Mouse (Mus musculus) liver, embryonic 14.5 days (tissue): ENCODE data around the gene Piezo1. TPM values are rescaled to one million over a fixed set of nuclear protein-coding genes. Genes with fewer than 3 reads are reported as not detected.
A peak's percentile ranks its signal among the peaks of the same experiment; 100 is the strongest.

Experiments used
- ATAC-seq: fragments of 200-750 bp; cut with Nextera tagmentation; 2 replicates; pipeline ENCODE4 v1.8.0; 2017; ENCODE audit warnings: moderate number of reproducible peaks, mild to moderate bottlenecking, moderate library complexity; ENCODE audit not compliant: insufficient read depth
- DNase-seq, 3 experiments: peaks; one replicate each; pipeline ENCODE4 v3.0.0-alpha.2; 2012 to 2013; ENCODE audit warnings: low read depth in 3 of 3, low spot score in 3 of 3
- H3K27ac ChIP-seq: fragments of 300-500 bp; sonication (generic); 2 replicates; pipeline ENCODE4 v1.5.1; 2014; ENCODE audit warnings: moderate library complexity, mild to moderate bottlenecking, control low read depth, inconsistent platforms
- H3K27me3 ChIP-seq: fragments of 300-500 bp; sonication (generic); 2 replicates; pipeline ENCODE4 v1.6.1; 2014; ENCODE audit warnings: mild to moderate bottlenecking, low read length, moderate library complexity; ENCODE audit not compliant: control insufficient read depth, insufficient read depth
- H3K36me3 ChIP-seq: fragments of 300-500 bp; sonication (generic); replicated peaks from 2 replicates; pipeline ENCODE4 v1.6.1; 2014; ENCODE audit warnings: low read depth; ENCODE audit not compliant: control insufficient read depth, insufficient read depth
- H3K4me1 ChIP-seq, 2 experiments: fragments of 200-500 bp in 1 of 2; fragments of 300-500 bp in 1 of 2; sonication (generic) in 1 of 2; replicated peaks; 2 replicates each; pipeline ENCODE4 v1.6.1; 2012 to 2014; ENCODE audit warnings: antibody characterized with exemption in 1 of 2, inconsistent platforms in 1 of 2, low read length in 1 of 2; ENCODE audit not compliant: control insufficient read depth in 2 of 2, insufficient read depth in 2 of 2
- H3K4me2 ChIP-seq: fragments of 300-500 bp; sonication (generic); 2 replicates; pipeline ENCODE4 v1.6.1; 2014; ENCODE audit warnings: low read depth, mild to moderate bottlenecking, control low read depth, moderate library complexity
- H3K4me3 ChIP-seq, 2 experiments: fragments of 200-500 bp in 1 of 2; fragments of 300-500 bp in 1 of 2; sonication (generic) in 1 of 2; 2 replicates each; pipeline ENCODE4 v1.5.1; 2012 to 2014; ENCODE audit warnings: low read depth in 2 of 2, low read length in 2 of 2, mild to moderate bottlenecking in 2 of 2, control low read depth in 1 of 2, inconsistent platforms in 1 of 2, moderate library complexity in 1 of 2; ENCODE audit not compliant: insufficient read depth in 1 of 2
- H3K9ac ChIP-seq: fragments of 300-500 bp; sonication (generic); replicated peaks from 2 replicates; pipeline ENCODE4 v1.6.1; 2014; ENCODE audit warnings: mild to moderate bottlenecking, control low read depth, moderate library complexity
- H3K9me3 ChIP-seq: fragments of 300-500 bp; sonication (generic); 2 replicates; pipeline ENCODE4 v1.6.1; 2016; ENCODE audit warnings: low read length, mixed read lengths; ENCODE audit not compliant: control insufficient read depth
- CTCF ChIP-seq: IDR thresholded peaks from 2 replicates; pipeline ENCODE4 v1.5.1; 2016; ENCODE audit warnings: antibody characterized with exemption, low read depth, control low read depth
- EP300 ChIP-seq: IDR thresholded peaks from 2 replicates; pipeline ENCODE4 v1.6.1; 2016; ENCODE audit warnings: antibody characterized with exemption, low read depth
- WGBS: fragments of 180-500 bp; shearing (Covaris S2); extraction: QIAGEN DNeasy Blood & Tissue Kit; methylation state at CpG from one replicate; pipeline ENCODE4 v1.1.7; 2014; ENCODE audit not compliant: insufficient replicate concordance; 5-methylcytosine and 5-hydroxymethylcytosine counted together
- polyA plus RNA-seq, 2 experiments: library from polyadenylated mRNA; depleted of rRNA in 1 of 2; stranded (reverse) in 1 of 2; unstranded in 1 of 2; fragments of >200 nt; fragmentation: Nextera tagmentation in 1 of 2; extraction: Ambion mirVana in 1 of 2; gene quantifications; 2 replicates each; pipeline versions ENCODE4 v1.2.1 to v1.2.3; 2012 to 2014

Gene Piezo1
- polyA plus RNA-seq, 2 experiments: 12.6 to 60.9 TPM

GRCm38 (mm10) chr8:122475580-122476320 is 75.4 kb downstream of the Piezo1 start, which contains the start of the genes Rnf166 and Ctu2:
Gene Rnf166 (minus strand): TSS chr8:122476064.
Gene Ctu2 (plus strand): TSS chr8:122476143.
- under 1% methylated on average over 102 of the region's 103 CpGs for WGBS
- Histone ChIP-seq H3K4me3 (peak within 1 kb of the TSS; percentile 88 to 94), H3K9me3 (no peaks in the 10 kb centered on the region), H3K4me1 (peaks cover 2 to 5% of the 10 kb centered on the region in 2 experiments), H3K4me2 (peak within 1 kb of the TSS; percentile 86), H3K9ac (peak within 1 kb of the TSS; percentile 87), H3K27ac (peak within 1 kb of the TSS; percentile 32), H3K36me3 (peaks cover 2% of the 10 kb centered on the region), H3K27me3 (no peaks in the 10 kb centered on the region)
- DNase-seq (peak; percentile 75 to 80 (median 78)), ATAC-seq (peak; percentile 87)
- no peak for TF ChIP-seq CTCF
- TF ChIP-seq EP300: no peak

- 2% methylated on average over 16 of the region's 16 CpGs for WGBS
- H3K4me3 ChIP-seq: peak overlapping the region; percentile 88 to 94
- no peaks in the 10 kb centered on the region for H3K27me3 ChIP-seq
- no peak for TF ChIP-seq EP300
- TF ChIP-seq CTCF: no peak
- no peaks in the 10 kb centered on the region; the same call in none of the 2 replicates for H3K36me3 ChIP-seq
- ATAC-seq (peak; percentile 42), DNase-seq (peak in 1 of 3 experiments; percentile 34)
- H3K4me1 ChIP-seq: peaks cover 2 to 5% of the 10 kb centered on the region in 2 experiments
- peak overlapping the region; percentile 87 for H3K9ac ChIP-seq
- no peaks in the 10 kb centered on the region for H3K9me3 ChIP-seq
- peak overlapping the region; percentile 86 for H3K4me2 ChIP-seq
- H3K27ac ChIP-seq: peak overlapping the region; percentile 32
These were observed 76.1 kb downstream of the Piezo1 start for GRCm38 (mm10) chr8:122474951-122475560.

DNA sequence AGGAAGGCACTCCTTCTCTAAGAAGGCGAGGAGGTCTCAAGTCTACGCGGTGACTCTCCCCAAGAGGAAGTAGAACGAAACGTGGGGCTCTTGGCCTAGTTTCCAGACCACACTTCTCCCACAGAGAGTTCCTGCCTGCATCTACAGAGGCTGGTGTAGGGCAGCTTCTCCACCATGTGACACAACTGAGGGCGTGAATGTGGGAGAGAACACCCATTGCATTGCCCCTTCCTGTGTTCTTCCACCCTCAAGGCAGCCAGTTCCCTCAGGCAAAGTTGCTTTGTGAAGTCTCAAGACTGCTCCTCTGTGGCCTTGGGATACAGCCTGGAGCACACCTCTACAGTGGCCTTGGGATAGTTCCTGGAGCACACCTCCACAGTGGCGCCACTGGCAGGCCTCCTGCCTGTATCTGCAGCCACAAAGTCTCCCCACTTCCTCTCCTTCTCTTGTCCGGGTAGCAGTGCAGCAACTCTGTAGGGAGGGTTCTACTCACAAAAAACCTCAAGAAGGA is 77.2 kb downstream of the Piezo1 start:
- Histone ChIP-seq H3K4me3 (no peak overlapping the region), H3K27ac (no peak overlapping the region), H3K4me1 (peaks cover 2 to 5% of the 10 kb centered on the region in 2 experiments), H3K36me3 (no peaks in the 10 kb centered on the region), H3K9ac (no peak overlapping the region), H3K9me3 (no peaks in the 10 kb centered on the region), H3K27me3 (no peaks in the 10 kb centered on the region), H3K4me2 (no peak overlapping the region)
- 52% methylated on average over 8 of the region's 8 CpGs for WGBS
- no peak for DNase-seq
- no peak for TF ChIP-seq EP300
- ATAC-seq: no peak

DNA sequence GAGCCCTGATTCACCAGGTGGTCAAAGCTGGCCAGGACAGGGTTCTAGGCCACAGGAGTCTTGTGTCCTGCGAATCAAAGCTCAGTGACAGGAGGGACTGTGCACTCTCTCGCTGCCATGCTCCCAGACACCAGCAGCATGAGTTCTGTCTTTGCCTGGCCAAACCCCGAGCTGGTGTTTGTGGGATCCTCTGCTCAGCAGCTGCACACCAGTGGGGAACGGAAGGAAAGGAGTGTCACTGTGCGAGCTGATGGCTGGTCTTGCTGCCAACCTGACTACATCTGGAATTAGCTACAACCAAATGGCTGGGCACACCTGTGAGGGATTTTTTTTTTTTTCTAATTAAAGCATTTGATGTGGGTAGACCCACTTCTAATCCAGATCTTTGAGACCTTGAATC is 80.4 kb downstream of the Piezo1 start:
- Histone ChIP-seq H3K4me1 (peaks cover 2 to 5% of the 10 kb centered on the region in 2 experiments), H3K27me3 (no peaks in the 10 kb centered on the region), H3K4me2 (no peak overlapping the region), H3K9me3 (no peaks in the 10 kb centered on the region), H3K36me3 (no peaks in the 10 kb centered on the region), H3K9ac (no peak overlapping the region), H3K4me3 (no peak overlapping the region), H3K27ac (no peak overlapping the region)
- 65% methylated on average over 5 of the region's 5 CpGs for WGBS
- TF ChIP-seq EP300 (no peak), CTCF (no peak)
- DNase-seq: no peak
- no peak for ATAC-seq

DNA sequence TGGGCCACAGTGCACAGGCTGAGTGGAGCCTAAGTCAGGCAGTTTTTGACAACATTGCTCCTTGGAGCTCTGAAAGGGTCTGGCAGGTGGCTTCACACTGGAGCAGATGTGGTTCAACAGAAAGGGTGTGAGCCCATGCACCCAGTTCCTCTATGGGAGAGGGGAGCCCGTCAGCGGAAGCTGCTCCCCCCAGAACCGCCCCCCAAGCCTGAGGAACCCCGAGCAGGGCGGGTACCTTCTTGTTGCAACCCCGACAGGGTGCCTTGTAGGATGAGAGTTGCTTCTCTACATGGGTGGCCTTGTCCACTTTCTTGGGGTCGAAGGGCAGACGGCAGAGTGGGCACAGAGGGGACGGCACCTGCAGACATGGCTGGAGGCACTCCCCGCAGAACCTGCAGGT is 81.2 kb downstream of the Piezo1 start:
- H3K27ac ChIP-seq: no peak overlapping the region
- H3K36me3 ChIP-seq: no peaks in the 10 kb centered on the region
- ATAC-seq (no peak), DNase-seq (no peak)
- 82% methylated on average over 10 of the region's 10 CpGs for WGBS
- H3K4me3 ChIP-seq: no peak overlapping the region
- no peak overlapping the region for H3K9ac ChIP-seq
- H3K4me1 ChIP-seq: peaks cover 2 to 6% of the 10 kb centered on the region in 2 experiments
- H3K27me3 ChIP-seq: no peaks in the 10 kb centered on the region
- no peaks in the 10 kb centered on the region for H3K9me3 ChIP-seq
- TF ChIP-seq EP300: no peak
- TF ChIP-seq CTCF: no peak
- H3K4me2 ChIP-seq: no peak overlapping the region
